Mouse (Mus musculus) embryonic facial prominence, embryonic 15.5 days (tissue): ENCODE measurements around the gene Axin1. TPM values are rescaled to one million over a fixed set of nuclear protein-coding genes. Genes with fewer than 3 reads are reported as not detected.
"Not testable (repeated sequence)": the region's sequence is repeated elsewhere in the genome, so short reads cannot be mapped to it uniquely, and the experiment has no call there.

Experiments
- ATAC-seq: fragments of 200-750 bp; cut with Nextera tagmentation; 2 replicates; pipeline ENCODE4 v1.8.0; 2017; ENCODE audit warnings: low read depth, moderate TSS enrichment; ENCODE audit not compliant: insufficient number of reproducible peaks, low FRiP score, low TSS enrichment
- H3K27ac ChIP-seq: fragments of 300-500 bp; sonication (generic); replicated peaks from 2 replicates; pipeline ENCODE4 v1.5.1; 2015; ENCODE audit warnings: mild to moderate bottlenecking, inconsistent platforms
- H3K27me3 ChIP-seq: fragments of 300-500 bp; sonication (generic); 2 replicates; pipeline ENCODE4 v1.6.1; 2015; ENCODE audit warnings: inconsistent platforms
- H3K36me3 ChIP-seq: fragments of 300-500 bp; sonication (generic); 2 replicates; pipeline ENCODE4 v1.6.1; 2015; ENCODE audit warnings: mild to moderate bottlenecking, inconsistent platforms
- H3K4me1 ChIP-seq: fragments of 300-500 bp; sonication (generic); 2 replicates; pipeline ENCODE4 v1.6.1; 2015; ENCODE audit warnings: inconsistent platforms
- H3K4me2 ChIP-seq: fragments of 300-500 bp; sonication (generic); replicated peaks from 2 replicates; pipeline ENCODE4 v1.6.1; 2015; ENCODE audit warnings: mild to moderate bottlenecking, inconsistent platforms
- H3K4me3 ChIP-seq: fragments of 300-500 bp; sonication (generic); replicated peaks from 2 replicates; pipeline ENCODE4 v1.5.1; 2015; ENCODE audit warnings: mild to moderate bottlenecking, inconsistent platforms
- H3K9ac ChIP-seq: fragments of 300-500 bp; sonication (generic); 2 replicates; pipeline ENCODE4 v1.6.1; 2015; ENCODE audit warnings: inconsistent platforms
- H3K9me3 ChIP-seq: fragments of 300-500 bp; sonication (generic); replicated peaks from 2 replicates; pipeline ENCODE4 v1.6.1; 2016; ENCODE audit warnings: inconsistent platforms
- WGBS: fragments of 180-500 bp; shearing (Covaris S2); methylation state at CpG from one replicate; pipeline ENCODE4 v1.1.7; 2015; 5-methylcytosine and 5-hydroxymethylcytosine counted together
- polyA plus RNA-seq: library from polyadenylated mRNA; unstranded; fragments of >200 nt; fragmentation: Nextera tagmentation; extraction: Ambion mirVana; gene quantifications from 2 replicates; pipeline ENCODE4 v1.2.1, GENCODE M21; 2015

Axin1 gene
- polyA plus RNA-seq, 1 experiment from 2014 or later, result 12.7 TPM

- no peaks in the 10 kb centered on the region for H3K36me3 ChIP-seq
- no peak overlapping the region for H3K27ac ChIP-seq
- WGBS, result 21% methylated on average over 4 of the region's 4 CpGs
- no peak overlapping the region for H3K9ac ChIP-seq
- H3K4me2 ChIP-seq, result no peak overlapping the region
- ATAC-seq, result no peak
- peaks cover 67% of the 10 kb centered on the region for H3K27me3 ChIP-seq
- H3K9me3 ChIP-seq, result no peaks in the 10 kb centered on the region
- no peak overlapping the region for H3K4me3 ChIP-seq
- peaks cover 12% of the 10 kb centered on the region for H3K4me1 ChIP-seq
Observed at GRCm38 (mm10) chr17:26111722-26112121, 26.8 kb upstream of the Axin1 start.

GRCm38 (mm10) chr17:26112751-26113150 lies 25.7 kb upstream of the Axin1 start:
- no peak for ATAC-seq
- Histone ChIP-seq H3K4me2 (peak overlapping the region; percentile 96), H3K36me3 (no peaks in the 10 kb centered on the region), H3K4me3 (peak overlapping the region; percentile 58), H3K4me1 (peaks cover 12% of the 10 kb centered on the region), H3K27ac (no peak overlapping the region), H3K27me3 (peaks cover 77% of the 10 kb centered on the region), H3K9ac (no peak overlapping the region), H3K9me3 (no peaks in the 10 kb centered on the region)
- 14% methylated on average over 14 of the region's 14 CpGs for WGBS

DNA sequence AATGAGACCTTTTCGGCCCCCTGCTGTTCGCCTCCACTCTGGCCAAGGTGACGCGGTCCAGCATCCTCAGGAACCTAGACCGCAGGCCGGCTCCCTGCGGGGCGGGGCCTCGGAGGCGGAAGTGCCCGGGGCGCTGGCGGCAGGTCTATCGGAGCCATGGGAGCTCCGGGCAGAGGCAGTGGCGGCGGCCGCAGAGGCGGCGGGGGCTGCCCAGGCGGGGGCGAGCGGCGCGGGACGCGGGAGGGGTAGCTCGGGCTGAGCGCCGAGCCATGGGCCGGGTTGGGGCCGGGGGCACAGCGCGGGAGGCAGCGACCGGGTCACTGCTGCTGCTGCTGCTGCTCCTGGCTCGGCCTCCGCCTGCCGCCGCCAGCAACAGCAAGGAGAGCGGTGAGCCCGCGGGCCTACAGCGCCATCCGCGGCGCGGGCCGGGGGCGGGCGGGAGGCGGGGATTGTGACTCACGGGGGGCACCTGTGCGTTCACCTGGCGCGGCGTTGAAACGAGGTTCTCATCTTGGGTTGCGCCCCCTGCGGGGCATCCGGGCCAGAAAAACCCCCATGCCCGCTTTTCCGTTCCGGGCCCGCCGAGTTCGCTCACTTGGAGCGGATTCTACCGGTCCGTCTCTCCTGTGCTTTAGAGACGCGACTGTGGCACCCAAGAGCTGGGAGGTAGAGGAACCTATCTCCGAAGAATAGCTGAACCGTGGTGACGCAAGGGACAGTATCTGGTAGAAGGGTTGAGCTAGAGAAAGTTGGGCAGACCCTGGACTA lies 25.1 kb upstream of the Axin1 start, which contains the start of gene Tmem8:
Gene Tmem8, plus strand, starts transcription at position 119 of the 768 bp plus-strand sequence.
- peak; percentile 52 for ATAC-seq
- H3K36me3 ChIP-seq, result no peaks in the 10 kb centered on the region
- peaks cover 83% of the 10 kb centered on the region for H3K27me3 ChIP-seq
- H3K4me3 ChIP-seq, result peak within 1 kb of the TSS; percentile 58
- no peaks in the 10 kb centered on the region for H3K9me3 ChIP-seq
- H3K9ac ChIP-seq, result peak within 1 kb of the TSS; percentile 42; the same call in 1 of the 2 replicates
- H3K4me1 ChIP-seq, result peaks cover 12% of the 10 kb centered on the region
- peak within 1 kb of the TSS; percentile 96 for H3K4me2 ChIP-seq
- H3K27ac ChIP-seq, result no peak within 1 kb of the TSS
- WGBS, result under 1% methylated on average over 71 of the region's 75 CpGs

DNA sequence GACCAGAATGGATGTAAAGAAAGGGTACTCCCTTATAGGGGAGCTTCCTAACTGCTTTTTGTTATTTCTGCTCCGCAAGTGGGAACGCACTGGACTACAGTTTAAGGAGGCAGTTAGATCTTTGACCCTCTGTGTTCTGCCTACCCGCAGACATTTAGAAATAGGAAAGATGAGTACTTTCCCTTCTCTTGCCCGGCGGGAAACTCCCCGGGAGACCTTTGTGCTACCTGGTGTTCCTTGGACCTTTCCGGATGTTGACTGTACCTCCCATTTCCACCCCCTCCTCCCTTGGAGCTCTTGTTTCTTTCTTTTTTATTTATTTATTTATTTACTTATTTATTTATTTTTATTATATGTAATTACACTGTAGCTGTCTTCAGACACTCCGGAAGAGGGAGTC lies 24.4 kb upstream of the Axin1 start:
- Histone ChIP-seq H3K4me3 (peak overlapping the region; percentile 58), H3K27me3 (peaks cover 88% of the 10 kb centered on the region), H3K4me1 (peaks cover 12% of the 10 kb centered on the region), H3K4me2 (peak overlapping the region; percentile 96), H3K9me3 (no peaks in the 10 kb centered on the region), H3K27ac (no peak overlapping the region), H3K9ac (no peak overlapping the region), H3K36me3 (no peaks in the 10 kb centered on the region)
- ATAC-seq, result no peak
- 12% methylated on average over 8 of the region's 8 CpGs for WGBS

GRCm38 (mm10) chr17:26114461-26114860 lies 24.0 kb upstream of the Axin1 start:
- not testable (repeated sequence) for ATAC-seq, H3K9ac ChIP-seq, H3K27ac ChIP-seq, H3K4me2 ChIP-seq, H3K4me3 ChIP-seq, H3K36me3 ChIP-seq, H3K9me3 ChIP-seq
- WGBS, result 66% methylated on average over 7 of the region's 7 CpGs
- H3K4me1 ChIP-seq, result peaks cover 12% of the 10 kb centered on the region
- H3K27me3 ChIP-seq, result peaks cover 92% of the 10 kb centered on the region

DNA sequence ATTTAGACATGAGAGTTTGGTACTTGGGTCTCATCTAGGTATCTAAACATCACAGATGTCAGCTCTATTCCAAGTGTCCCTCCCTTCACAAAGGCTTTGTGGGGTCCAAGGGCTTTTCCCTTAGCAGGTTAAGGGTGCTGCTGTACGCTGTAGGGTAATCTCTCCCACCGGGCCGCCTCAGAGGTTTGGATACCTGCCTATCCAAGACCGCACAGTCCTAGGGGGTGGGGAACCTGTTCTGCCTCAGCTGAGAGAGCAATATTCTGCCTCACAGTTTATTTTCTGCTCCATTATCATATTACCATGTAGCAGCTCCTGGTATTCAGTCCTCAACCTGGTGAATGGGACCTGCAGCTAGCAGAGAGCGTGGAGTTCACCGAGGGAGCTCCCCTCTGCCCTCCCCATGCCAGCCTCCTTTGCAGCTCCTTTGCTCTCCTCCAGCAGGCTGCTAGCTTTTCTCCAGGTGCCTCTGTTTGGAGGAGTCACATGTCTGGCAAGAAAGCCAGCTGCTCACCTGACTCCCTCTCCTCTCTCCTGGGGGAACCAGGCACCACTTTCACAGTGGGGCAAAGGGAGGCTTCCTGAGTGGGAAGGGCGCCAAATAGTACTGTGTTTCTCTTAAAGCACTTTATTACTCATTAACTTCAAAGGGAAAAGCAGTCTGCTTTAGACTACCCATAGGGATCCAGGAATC lies 23.1 kb upstream of the Axin1 start:
- Histone ChIP-seq H3K9me3 (no peaks in the 10 kb centered on the region), H3K27ac (no peak overlapping the region), H3K4me3 (no peak overlapping the region), H3K4me1 (peaks cover 12% of the 10 kb centered on the region), H3K4me2 (no peak overlapping the region), H3K27me3 (peaks cover 88% of the 10 kb centered on the region), H3K9ac (no peak overlapping the region), H3K36me3 (no peaks in the 10 kb centered on the region)
- WGBS, result 82% methylated on average over 7 of the region's 7 CpGs
- no peak for ATAC-seq

- peaks cover 12% of the 10 kb centered on the region for H3K4me1 ChIP-seq
- H3K9me3 ChIP-seq, result no peaks in the 10 kb centered on the region
- no peak overlapping the region for H3K9ac ChIP-seq
- ATAC-seq, result no peak
- H3K27me3 ChIP-seq, result peaks cover 82% of the 10 kb centered on the region
- no peak overlapping the region for H3K4me2 ChIP-seq
- H3K36me3 ChIP-seq, result no peaks in the 10 kb centered on the region
- no peak overlapping the region for H3K4me3 ChIP-seq
- 51% methylated on average over 3 of the region's 3 CpGs for WGBS
- H3K27ac ChIP-seq, result no peak overlapping the region
Observed at GRCm38 (mm10) chr17:26115956-26116487, 22.5 kb upstream of the Axin1 start.

GRCm38 (mm10) chr17:26116503-26117258 lies 21.8 kb upstream of the Axin1 start:
- ATAC-seq, result no peak
- peaks cover 75% of the 10 kb centered on the region for H3K27me3 ChIP-seq

DNA sequence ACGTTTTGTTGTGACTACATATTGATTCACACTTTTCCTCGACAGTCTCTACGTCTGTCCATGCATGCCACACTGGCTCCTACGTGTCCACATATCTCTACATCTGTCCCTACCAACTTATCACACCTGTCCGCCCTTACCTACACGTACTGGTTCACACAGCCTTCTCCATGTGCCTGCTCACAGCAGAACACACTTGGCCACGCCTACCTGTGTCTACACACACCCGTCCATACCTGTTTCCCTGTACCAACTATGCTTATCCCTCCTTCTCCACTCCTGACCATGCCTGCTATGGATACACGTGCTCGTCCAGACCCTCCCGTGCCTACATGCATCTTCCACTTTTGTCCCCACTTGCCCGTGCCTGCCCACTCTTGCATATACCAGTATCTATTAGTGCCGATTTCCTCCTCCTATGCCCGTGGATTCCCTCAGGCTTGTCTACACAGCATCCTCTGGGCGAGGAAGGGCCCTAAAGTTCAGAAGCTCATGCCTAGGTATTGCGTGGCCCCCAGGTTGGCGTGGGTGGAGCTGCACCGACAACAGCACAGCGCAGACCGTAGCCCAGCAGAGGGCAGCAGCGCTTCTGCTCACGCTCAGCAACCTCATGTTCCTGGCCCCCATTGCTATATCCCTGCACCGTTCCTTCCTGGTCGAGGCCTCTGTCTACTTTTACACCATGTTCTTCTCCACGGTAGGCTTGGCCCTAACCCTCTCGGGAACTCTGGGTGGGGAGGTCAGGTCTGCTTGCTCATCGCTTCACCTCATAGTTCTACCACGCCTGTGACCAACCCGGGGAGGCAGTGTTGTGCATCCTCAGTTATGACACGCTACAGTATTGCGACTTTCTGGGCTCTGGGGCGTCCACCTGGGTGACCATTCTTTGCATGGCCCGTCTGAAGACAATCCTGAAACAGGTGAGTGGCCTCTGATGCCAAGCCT lies 18.4 kb upstream of the Axin1 start:
- Histone ChIP-seq H3K4me2 (0 out of 2 replicates have a peak overlapping the region, but pooled peaks have one; percentile 11), H3K27ac (no peak overlapping the region), H3K36me3 (peaks cover 1% of the 10 kb centered on the region; the same call in 1 of the 2 replicates), H3K27me3 (peaks cover 41% of the 10 kb centered on the region), H3K4me3 (no peak overlapping the region), H3K4me1 (peaks cover 16% of the 10 kb centered on the region), H3K9ac (no peak overlapping the region), H3K9me3 (no peaks in the 10 kb centered on the region)
- 0 out of 2 replicates have a peak, but pooled peaks have one; percentile 22 for ATAC-seq
- 41% methylated on average over 33 of the region's 33 CpGs for WGBS

More at GRCm38 (mm10) chr17:26116503-26117258, 21.8 kb upstream of the Axin1 start:
- H3K27ac ChIP-seq, result no peak overlapping the region
- 81% methylated on average over 17 of the region's 17 CpGs for WGBS
- H3K4me2 ChIP-seq, result no peak overlapping the region
- H3K4me1 ChIP-seq, result peaks cover 12% of the 10 kb centered on the region
- no peaks in the 10 kb centered on the region for H3K9me3 ChIP-seq
- no peak overlapping the region for H3K9ac ChIP-seq
- no peak overlapping the region for H3K4me3 ChIP-seq
- H3K36me3 ChIP-seq, result no peaks in the 10 kb centered on the region
